Mouse (Mus musculus) telencephalon, adult 2 months (tissue): ENCODE measurements around the gene Foxp1.

Experiments
- DNase-seq: peaks from one replicate; pipeline ENCODE4 v3.0.0-alpha.2; 2011; ENCODE audit warnings: low read depth, low spot score

Gene Foxp1

GRCm38 (mm10) chr6:99027542-99028160 is 494.9 kb downstream of the Foxp1 start:
- DNase-seq: no peak

GRCm38 (mm10) chr6:99026635-99027541 is 495.6 kb downstream of the Foxp1 start:
- no peak for DNase-seq

- no peak for DNase-seq
Measured at GRCm38 (mm10) chr6:99026040-99026439, 496.5 kb downstream of the Foxp1 start.

- no peak for DNase-seq
Measured at GRCm38 (mm10) chr6:99024588-99024987, 497.9 kb downstream of the Foxp1 start.

GRCm38 (mm10) chr6:99020570-99021444 is 501.7 kb downstream of the Foxp1 start:
- no peak for DNase-seq

- DNase-seq: no peak
Measured at GRCm38 (mm10) chr6:99019716-99020115, 502.8 kb downstream of the Foxp1 start.

- no peak for DNase-seq
Measured at GRCm38 (mm10) chr6:99019266-99019665, 503.3 kb downstream of the Foxp1 start.

- DNase-seq: no peak
Measured at GRCm38 (mm10) chr6:99013866-99014502, 508.5 kb downstream of the Foxp1 start.

- no peak for DNase-seq
Measured at GRCm38 (mm10) chr6:99013119-99013865, 509.2 kb downstream of the Foxp1 start.

- no peak for DNase-seq
Measured at GRCm38 (mm10) chr6:99011895-99012584, 510.5 kb downstream of the Foxp1 start.

GRCm38 (mm10) chr6:99009771-99010170 is 512.8 kb downstream of the Foxp1 start:
- DNase-seq: no peak

GRCm38 (mm10) chr6:99008565-99008964 is 514.0 kb downstream of the Foxp1 start:
- no peak for DNase-seq

- no peak for DNase-seq
Measured at GRCm38 (mm10) chr6:99007542-99007941, 515.0 kb downstream of the Foxp1 start.

GRCm38 (mm10) chr6:99004255-99004997 is 518.1 kb downstream of the Foxp1 start:
- DNase-seq: no peak

- no peak for DNase-seq
Measured at GRCm38 (mm10) chr6:99003108-99003709, 519.3 kb downstream of the Foxp1 start.

- no peak for DNase-seq
Measured at GRCm38 (mm10) chr6:99001637-99002036, 520.9 kb downstream of the Foxp1 start.

GRCm38 (mm10) chr6:98998971-98999932 is 523.3 kb downstream of the Foxp1 start:
- DNase-seq: peak; percentile 48

- DNase-seq: no peak
Measured at GRCm38 (mm10) chr6:98997742-98998141, 524.8 kb downstream of the Foxp1 start.
